Mouse (Mus musculus) liver, embryonic 16.5 days (tissue): ENCODE results near the gene Hpcal4. TPM values are rescaled to one million over a fixed set of nuclear protein-coding genes. Genes with fewer than 3 reads are reported as not detected.

Experiments used
- ATAC-seq: fragments of 200-750 bp; cut with Nextera tagmentation; 2 replicates; pipeline ENCODE4 v1.8.0; 2017; ENCODE audit warnings: low read depth, mild to moderate bottlenecking, moderate number of reproducible peaks, moderate library complexity
- H3K27ac ChIP-seq: fragments of 300-500 bp; sonication (generic); 2 replicates; pipeline ENCODE4 v1.5.1; 2014; ENCODE audit warnings: mild to moderate bottlenecking, low read length
- H3K27me3 ChIP-seq: fragments of 300-500 bp; sonication (generic); 2 replicates; pipeline ENCODE4 v1.6.1; 2014; ENCODE audit warnings: low read depth, low read length, mixed read lengths; ENCODE audit not compliant: control insufficient read depth, insufficient read depth
- H3K36me3 ChIP-seq: fragments of 300-500 bp; sonication (generic); 2 replicates; pipeline ENCODE4 v1.6.1; 2014; ENCODE audit warnings: mild to moderate bottlenecking; ENCODE audit not compliant: control insufficient read depth, insufficient read depth
- H3K4me1 ChIP-seq: fragments of 300-500 bp; sonication (generic); 2 replicates; pipeline ENCODE4 v1.6.1; 2014; ENCODE audit warnings: low read depth, low read length, mixed read lengths; ENCODE audit not compliant: control insufficient read depth
- H3K4me2 ChIP-seq: fragments of 300-500 bp; sonication (generic); 2 replicates; pipeline ENCODE4 v1.6.1; 2014; ENCODE audit warnings: low read depth, low read length, mixed read lengths
- H3K4me3 ChIP-seq: fragments of 300-500 bp; sonication (generic); 2 replicates; pipeline ENCODE4 v1.5.1; 2014; ENCODE audit warnings: low read depth, mild to moderate bottlenecking, low read length
- H3K9ac ChIP-seq: fragments of 300-500 bp; sonication (generic); 2 replicates; pipeline ENCODE4 v1.6.1; 2014; ENCODE audit warnings: low read depth, low read length
- H3K9me3 ChIP-seq: fragments of 300-500 bp; sonication (generic); replicated peaks from 2 replicates; pipeline ENCODE4 v1.6.1; 2016; ENCODE audit warnings: low read length; ENCODE audit not compliant: control insufficient read depth
- WGBS: fragments of 180-500 bp; shearing (Covaris S2); extraction: QIAGEN DNeasy Blood & Tissue Kit; methylation state at CpG from one replicate; pipeline ENCODE4 v1.1.7; 2014; ENCODE audit not compliant: insufficient replicate concordance; 5-methylcytosine and 5-hydroxymethylcytosine counted together
- polyA plus RNA-seq: library from polyadenylated mRNA; unstranded; fragments of >200 nt; fragmentation: Nextera tagmentation; extraction: Ambion mirVana; gene quantifications from 2 replicates; pipeline ENCODE4 v1.2.1, GENCODE M21; 2015

Hpcal4 gene
- polyA plus RNA-seq, 1 experiment from 2014 or later: not detected

DNA sequence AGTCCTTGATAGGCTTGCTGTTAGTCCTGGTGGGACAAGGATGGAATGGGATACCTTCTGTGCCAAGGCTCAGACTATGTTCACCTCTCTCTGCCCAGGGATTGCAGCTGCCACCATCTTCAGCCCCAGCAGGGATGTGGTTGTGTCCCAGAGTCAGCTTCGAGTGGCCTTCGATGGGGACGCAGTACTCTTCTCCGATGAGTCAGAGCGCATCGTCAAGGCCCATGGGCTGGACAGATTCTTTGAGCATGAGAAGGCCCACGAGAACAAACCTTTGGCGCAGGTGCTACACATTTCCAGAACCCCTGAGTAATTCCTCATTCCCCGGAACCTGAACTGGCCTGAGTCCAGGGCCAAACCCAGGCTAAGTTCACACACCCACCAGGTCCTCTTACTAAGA lies 30.9 kb downstream of the Hpcal4 start:
- Histone ChIP-seq H3K36me3 (no peaks in the 10 kb centered on the region), H3K9ac (no peak overlapping the region), H3K4me2 (no peak overlapping the region), H3K27me3 (no peaks in the 10 kb centered on the region), H3K9me3 (no peaks in the 10 kb centered on the region), H3K27ac (no peak overlapping the region), H3K4me1 (no peaks in the 10 kb centered on the region), H3K4me3 (no peak overlapping the region)
- WGBS: 83% methylated on average over 9 of the region's 9 CpGs
- no peak for ATAC-seq

DNA sequence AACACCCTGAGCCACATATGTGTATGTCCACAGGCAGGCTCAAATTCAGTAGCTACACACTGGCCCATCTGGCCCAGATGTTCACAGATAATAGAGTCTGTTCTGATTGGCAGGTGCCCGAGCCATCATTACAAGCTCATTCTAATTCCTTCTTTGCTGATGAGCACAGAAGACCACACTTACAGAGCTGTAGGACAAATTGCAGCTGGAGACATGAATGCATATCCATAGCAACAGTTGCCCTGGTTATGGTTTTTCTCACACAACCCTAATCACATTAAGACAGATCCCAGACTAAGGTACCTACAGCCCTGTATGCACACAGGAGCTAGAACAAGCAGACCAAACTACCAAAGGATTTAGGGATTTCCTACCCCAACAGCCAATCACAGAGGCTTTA lies 32.3 kb downstream of the Hpcal4 start:
- ATAC-seq: no peak
- Histone ChIP-seq H3K27me3 (no peaks in the 10 kb centered on the region), H3K4me1 (no peaks in the 10 kb centered on the region), H3K27ac (no peak overlapping the region), H3K9me3 (no peaks in the 10 kb centered on the region), H3K4me2 (no peak overlapping the region), H3K9ac (no peak overlapping the region), H3K36me3 (no peaks in the 10 kb centered on the region), H3K4me3 (no peak overlapping the region)
- 28% methylated on average over 1 of the region's 1 CpGs for WGBS

DNA sequence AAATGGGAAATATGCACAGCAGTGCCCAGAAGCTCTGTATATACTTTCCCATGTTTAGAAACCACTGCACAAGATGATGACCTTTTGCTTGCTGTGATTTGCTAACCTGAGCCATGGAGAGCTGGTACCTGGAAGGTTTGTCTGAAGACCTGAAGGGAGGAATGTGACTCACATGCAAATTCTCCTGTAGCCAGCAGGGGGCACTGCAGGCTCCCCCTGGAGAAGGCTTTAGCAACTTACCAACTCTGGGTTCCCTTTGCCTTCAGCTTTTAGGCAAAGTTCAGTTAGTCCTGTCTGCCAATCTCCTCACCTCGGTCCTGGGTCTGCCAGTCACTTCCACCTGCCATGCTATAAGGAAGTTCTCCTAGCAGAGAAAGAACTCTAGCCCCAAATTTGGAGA lies 33.8 kb downstream of the Hpcal4 start:
- no peaks in the 10 kb centered on the region for H3K27me3 ChIP-seq
- no peaks in the 10 kb centered on the region for H3K9me3 ChIP-seq
- H3K4me2 ChIP-seq: no peak overlapping the region
- H3K4me3 ChIP-seq: no peak overlapping the region
- no peaks in the 10 kb centered on the region for H3K4me1 ChIP-seq
- 4% methylated on average over 1 of the region's 1 CpGs for WGBS
- H3K36me3 ChIP-seq: no peaks in the 10 kb centered on the region
- no peak for ATAC-seq
- no peak overlapping the region for H3K9ac ChIP-seq
- no peak overlapping the region for H3K27ac ChIP-seq

DNA sequence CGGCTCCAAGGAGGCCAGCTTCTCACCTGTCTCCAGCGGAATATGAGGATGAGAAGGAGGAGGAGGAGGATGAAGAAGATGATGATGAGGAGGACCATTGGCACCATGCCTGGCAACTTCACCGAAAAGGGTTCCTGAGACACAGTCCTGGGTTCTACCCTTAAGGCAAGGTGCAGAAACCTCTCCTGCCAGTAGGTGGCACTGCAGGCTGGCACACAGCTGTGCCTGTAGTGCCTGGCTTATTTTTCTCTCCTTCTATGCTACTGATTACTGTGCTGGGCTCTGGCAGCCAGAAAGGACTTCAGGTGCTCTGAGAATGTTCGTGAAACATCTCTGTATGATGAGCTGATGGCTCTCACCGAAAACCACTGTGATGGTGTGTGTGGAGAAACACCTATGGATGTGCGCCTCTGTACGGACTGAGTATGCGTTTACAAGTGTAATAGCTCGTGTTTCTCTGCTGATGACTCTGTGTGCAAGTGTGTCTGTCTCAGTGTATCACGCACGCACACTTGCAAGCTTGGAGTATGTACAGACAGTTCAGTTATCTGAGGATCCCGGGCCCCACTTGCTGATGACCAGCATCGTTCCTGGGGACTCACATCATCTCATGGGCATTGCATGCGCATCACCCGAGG lies 36.8 kb downstream of the Hpcal4 start:
- peak; percentile 47; the same call in 1 of the 2 replicates for ATAC-seq
- Histone ChIP-seq H3K27me3 (no peaks in the 10 kb centered on the region), H3K4me3 (no peak overlapping the region), H3K4me1 (no peaks in the 10 kb centered on the region), H3K9ac (no peak overlapping the region), H3K36me3 (no peaks in the 10 kb centered on the region), H3K27ac (no peak overlapping the region), H3K9me3 (no peaks in the 10 kb centered on the region), H3K4me2 (no peak overlapping the region)
- WGBS: 57% methylated on average over 15 of the region's 15 CpGs

DNA sequence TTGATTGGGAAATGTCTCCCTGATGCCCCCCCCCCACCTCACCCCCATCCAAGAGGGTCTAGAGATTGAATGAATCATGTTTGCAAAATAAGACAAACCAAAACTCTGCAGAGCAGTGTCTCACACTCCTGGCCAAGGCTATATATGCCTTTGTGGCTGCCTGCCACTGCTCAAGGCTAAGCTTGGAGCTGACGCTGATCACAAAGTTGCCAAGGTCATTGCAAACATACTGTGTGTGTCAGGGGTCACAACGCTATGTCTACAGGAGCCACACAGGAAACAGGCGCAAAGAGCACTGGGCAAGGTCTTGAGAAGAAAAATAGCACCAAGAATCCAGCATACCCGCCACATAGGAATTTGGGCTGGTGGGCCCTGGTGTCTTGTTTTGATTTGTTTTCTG lies 37.6 kb downstream of the Hpcal4 start:
- H3K4me3 ChIP-seq: no peak overlapping the region
- no peaks in the 10 kb centered on the region for H3K9me3 ChIP-seq
- no peak overlapping the region for H3K27ac ChIP-seq
- H3K9ac ChIP-seq: no peak overlapping the region
- no peaks in the 10 kb centered on the region for H3K36me3 ChIP-seq
- no peaks in the 10 kb centered on the region for H3K4me1 ChIP-seq
- no peaks in the 10 kb centered on the region for H3K27me3 ChIP-seq
- 52% methylated on average over 4 of the region's 4 CpGs for WGBS
- no peak for ATAC-seq
- no peak overlapping the region for H3K4me2 ChIP-seq

DNA sequence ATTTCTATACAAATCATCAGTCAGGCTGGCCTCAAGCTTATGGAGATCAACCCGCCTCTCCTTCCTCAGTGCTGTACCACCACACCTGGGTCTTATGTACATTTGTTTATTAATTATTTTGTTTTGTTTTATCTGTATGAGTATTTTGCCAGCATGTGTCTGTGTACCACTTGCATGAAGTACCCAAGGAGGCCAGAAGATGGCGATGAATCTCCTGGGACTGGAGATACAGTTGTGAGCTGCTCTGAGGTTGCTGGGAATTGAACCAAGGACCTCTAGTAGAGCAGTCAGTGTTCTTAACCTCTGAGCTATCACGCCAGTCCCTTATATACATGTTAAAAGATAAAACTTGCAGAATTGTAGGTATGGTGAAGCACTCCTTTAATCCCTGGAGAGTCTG lies 40.3 kb downstream of the Hpcal4 start:
- Histone ChIP-seq H3K9ac (no peak overlapping the region), H3K27ac (no peak overlapping the region), H3K27me3 (no peaks in the 10 kb centered on the region), H3K36me3 (no peaks in the 10 kb centered on the region), H3K4me2 (no peak overlapping the region), H3K4me3 (no peak overlapping the region), H3K9me3 (no peaks in the 10 kb centered on the region), H3K4me1 (no peaks in the 10 kb centered on the region)
- WGBS: 33% methylated on average over 3 of the region's 3 CpGs
- ATAC-seq: no peak

DNA sequence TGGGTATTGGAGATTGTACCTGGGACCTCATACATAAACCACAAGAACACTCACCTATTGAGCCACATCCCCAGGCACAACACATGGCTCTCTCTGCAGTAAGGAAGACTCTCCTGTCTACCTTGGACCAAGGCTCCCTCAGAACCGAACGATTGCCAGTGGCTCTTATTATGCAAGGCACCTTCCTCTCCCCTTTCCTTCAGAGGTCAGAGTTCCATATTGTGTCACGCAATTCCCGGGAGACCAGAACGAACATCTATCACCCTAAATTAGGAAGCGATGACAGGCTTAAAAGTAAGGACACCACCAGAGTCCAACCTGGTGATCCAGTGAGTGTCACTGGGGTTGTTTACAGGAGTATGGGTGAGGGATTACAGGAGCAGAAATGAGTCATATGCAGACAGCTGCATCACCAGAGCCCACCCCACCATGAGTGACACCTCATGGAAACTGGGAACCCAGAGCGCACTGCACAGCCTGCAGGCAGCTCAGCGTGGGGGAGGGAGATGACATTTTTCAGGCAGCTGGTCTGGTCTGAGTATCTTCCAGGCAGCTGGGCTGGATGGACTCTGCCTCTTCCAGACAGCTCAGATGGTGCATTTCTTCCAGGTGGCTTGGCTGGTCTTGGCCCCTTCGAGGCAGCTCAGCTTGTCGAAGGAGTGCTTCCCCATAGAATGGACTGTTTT lies 42.8 kb downstream of the Hpcal4 start:
- Histone ChIP-seq H3K27ac (no peak overlapping the region), H3K4me2 (no peak overlapping the region), H3K27me3 (no peaks in the 10 kb centered on the region), H3K4me1 (no peaks in the 10 kb centered on the region), H3K4me3 (no peak overlapping the region), H3K36me3 (no peaks in the 10 kb centered on the region), H3K9ac (no peak overlapping the region), H3K9me3 (no peaks in the 10 kb centered on the region)
- no peak for ATAC-seq
- 60% methylated on average over 10 of the region's 10 CpGs for WGBS

DNA sequence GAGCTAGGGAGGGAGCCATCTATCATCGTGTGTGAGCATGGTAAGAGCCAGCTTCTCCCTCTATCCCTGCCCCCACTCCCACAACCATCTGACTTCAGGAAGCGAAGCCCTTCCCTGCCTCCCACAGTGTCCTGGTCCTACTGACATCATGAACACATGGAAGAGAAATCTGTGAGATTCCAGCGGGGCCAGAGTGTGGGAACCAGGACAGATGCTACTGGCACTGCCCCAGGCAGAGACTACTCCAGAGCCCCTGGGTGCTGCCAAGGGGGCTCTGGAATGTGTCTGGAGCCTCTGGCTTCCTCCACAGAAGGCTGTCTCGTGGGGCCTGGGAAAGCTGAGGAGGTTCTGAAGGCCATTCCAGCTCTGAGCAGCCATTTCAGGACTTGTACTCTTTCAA lies 44.7 kb downstream of the Hpcal4 start:
- no peak overlapping the region for H3K9ac ChIP-seq
- H3K36me3 ChIP-seq: no peaks in the 10 kb centered on the region
- peaks cover 3% of the 10 kb centered on the region for H3K27me3 ChIP-seq
- H3K4me1 ChIP-seq: no peaks in the 10 kb centered on the region
- H3K4me3 ChIP-seq: no peak overlapping the region
- no peak overlapping the region for H3K27ac ChIP-seq
- WGBS: 47% methylated on average over 4 of the region's 4 CpGs
- H3K9me3 ChIP-seq: no peaks in the 10 kb centered on the region
- ATAC-seq: no peak
- H3K4me2 ChIP-seq: no peak overlapping the region

DNA sequence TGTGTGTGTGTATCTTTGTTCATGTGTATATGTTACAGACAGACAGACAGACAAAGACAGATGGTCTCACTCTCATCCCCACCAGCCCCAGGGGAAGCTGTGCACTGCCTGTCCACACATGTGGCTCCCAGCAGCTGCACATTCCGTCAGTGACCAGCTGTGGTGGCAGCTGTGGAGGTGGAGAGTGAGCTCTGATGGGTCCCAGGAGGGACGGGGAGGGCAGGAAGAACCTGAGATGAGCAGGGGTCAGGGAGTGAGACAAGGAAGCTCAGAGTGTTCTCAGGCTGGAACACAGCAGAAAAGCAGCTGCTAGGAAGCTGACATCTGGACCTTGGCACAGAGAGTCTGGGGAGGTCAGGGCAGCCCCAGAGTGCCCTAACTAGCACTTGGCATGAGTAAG lies 45.2 kb downstream of the Hpcal4 start:
- no peak overlapping the region for H3K27ac ChIP-seq
- peaks cover 8% of the 10 kb centered on the region for H3K27me3 ChIP-seq
- 18% methylated on average over 2 of the region's 2 CpGs for WGBS
- no peak overlapping the region for H3K4me2 ChIP-seq
- no peaks in the 10 kb centered on the region for H3K4me1 ChIP-seq
- no peaks in the 10 kb centered on the region for H3K36me3 ChIP-seq
- H3K9me3 ChIP-seq: no peaks in the 10 kb centered on the region
- ATAC-seq: no peak
- no peak overlapping the region for H3K4me3 ChIP-seq
- H3K9ac ChIP-seq: no peak overlapping the region
